Mouse (Mus musculus): ENCODE results near the gene Terf2. TPM values are rescaled to one million over a fixed set of nuclear protein-coding genes. Genes with fewer than 3 reads are reported as not detected.
"Not testable (repeated sequence)": the region's sequence is repeated elsewhere in the genome, so short reads cannot be mapped to it uniquely, and the experiment has no call there.

Terf2 gene
- total RNA-seq, 1 experiment from 2014 or later, result 54.0 TPM

DNA sequence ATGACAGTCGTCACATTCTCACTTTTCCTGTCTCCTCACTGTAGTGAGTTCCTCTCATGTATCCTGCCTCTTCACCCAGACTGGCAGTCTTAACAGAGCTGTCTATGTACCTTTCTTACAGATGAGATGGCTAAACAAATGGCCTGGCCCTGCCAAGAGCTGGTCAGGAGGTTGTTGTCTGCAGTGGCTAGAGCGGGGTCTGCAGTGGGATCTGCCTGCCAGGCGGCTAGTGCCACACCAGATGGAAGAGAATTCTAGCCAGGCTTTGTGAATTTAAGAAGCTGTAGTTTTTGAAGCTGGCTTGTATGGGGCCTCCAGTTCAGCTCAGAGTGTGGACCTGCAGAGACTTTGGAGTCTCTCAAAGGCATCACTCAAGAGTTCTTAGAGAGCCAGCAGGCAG is 60.7 kb downstream of the Terf2 start:
- no peak for ATAC-seq (replicated peaks in 1 of 2; ENCODE audit: insufficient read depth in 1 of 2, low FRiP score in 2 of 2, low TSS enrichment in 1 of 2, low read depth in 1 of 2, poor library complexity in 2 of 2, severe bottlenecking in 2 of 2)

GRCm38 (mm10) chr8:107033609-107034008 is 62.7 kb downstream of the Terf2 start:
- not testable (repeated sequence) for ATAC-seq (replicated peaks in 1 of 2; ENCODE audit: insufficient read depth in 1 of 2, low FRiP score in 2 of 2, low TSS enrichment in 1 of 2, low read depth in 1 of 2, poor library complexity in 2 of 2, severe bottlenecking in 2 of 2)

DNA sequence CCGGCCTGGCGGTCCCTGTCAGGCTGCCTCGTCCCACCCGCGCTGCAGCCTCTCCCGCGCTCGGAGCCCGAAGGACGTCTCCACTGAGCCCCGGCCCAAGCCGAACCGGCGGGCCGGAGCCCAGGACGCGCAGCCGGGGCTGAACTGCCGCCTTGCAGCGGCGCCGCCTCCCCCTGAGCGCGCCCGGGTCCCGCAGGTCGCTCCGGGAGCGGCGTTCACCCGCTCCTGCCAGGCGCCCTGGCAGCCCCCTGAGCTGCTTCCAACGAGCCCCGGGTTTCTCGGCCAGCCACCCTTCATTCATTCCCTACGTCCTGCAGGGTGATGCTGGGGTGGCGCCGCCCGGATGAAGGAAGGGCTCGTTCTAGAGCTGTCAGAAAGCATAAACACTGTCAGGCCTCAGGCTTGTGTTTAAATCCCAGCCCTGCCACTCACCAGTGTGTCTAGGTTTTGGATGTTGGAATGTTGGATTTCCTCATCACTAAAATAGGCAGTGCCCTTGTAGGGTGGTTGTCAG is 64.7 kb downstream of the Terf2 start:
- no peak; a peak in 1 of 4 replicates for ATAC-seq (replicated peaks in 1 of 2; ENCODE audit: insufficient read depth in 1 of 2, low FRiP score in 2 of 2, low TSS enrichment in 1 of 2, low read depth in 1 of 2, poor library complexity in 2 of 2, severe bottlenecking in 2 of 2)

DNA sequence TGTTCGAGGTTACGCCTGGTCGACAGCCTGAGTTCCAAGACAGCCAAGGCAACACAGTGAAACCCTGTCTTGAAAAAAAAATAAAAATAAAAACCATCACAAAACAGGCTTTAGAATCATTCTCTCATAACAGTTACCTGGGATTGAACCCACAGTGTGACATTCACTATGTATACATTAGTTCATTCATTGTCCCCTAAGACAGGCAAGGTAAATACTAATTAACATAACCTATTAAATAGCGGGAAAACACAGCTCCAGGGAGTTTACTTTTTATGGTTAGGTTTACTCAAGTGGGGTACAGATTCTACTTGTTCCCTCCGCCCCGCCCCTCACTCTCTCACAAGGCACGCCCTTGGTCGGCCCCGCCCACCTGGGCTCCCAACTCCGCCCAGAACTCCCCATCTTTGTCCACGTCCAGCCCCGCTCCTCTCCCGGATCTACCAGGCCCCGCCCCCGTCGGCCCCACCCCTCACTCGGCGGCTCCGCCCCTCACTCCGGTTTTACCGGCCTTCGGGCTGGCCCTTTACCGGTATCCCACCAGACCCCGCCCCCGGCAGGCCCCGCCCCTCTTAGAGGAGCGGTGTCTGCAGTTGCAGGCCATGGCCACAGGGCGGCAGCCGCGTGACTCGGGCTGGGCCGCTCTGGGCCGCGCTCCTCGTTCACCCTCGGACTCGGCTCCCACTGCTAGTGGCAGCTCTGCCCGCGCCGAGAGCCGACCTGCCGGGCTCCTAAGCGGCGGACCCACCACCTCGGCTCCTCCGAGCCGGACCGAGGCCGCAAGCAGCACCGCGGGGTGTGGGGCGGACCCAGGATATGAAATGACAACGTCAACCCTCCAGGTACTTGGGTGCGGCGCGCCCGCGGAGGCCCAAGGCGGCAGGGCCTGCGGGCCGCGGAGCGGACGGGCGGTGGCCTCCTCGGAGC is 65.4 kb downstream of the Terf2 start, which contains the start of gene Vps4a:
Vps4a (plus strand) TSS at position 573 of the 927 bp plus-strand sequence.
- ATAC-seq (replicated peaks in 1 of 2; ENCODE audit: insufficient read depth in 1 of 2, low FRiP score in 2 of 2, low TSS enrichment in 1 of 2, low read depth in 1 of 2, poor library complexity in 2 of 2, severe bottlenecking in 2 of 2), result peak; percentile 78 to 83

DNA sequence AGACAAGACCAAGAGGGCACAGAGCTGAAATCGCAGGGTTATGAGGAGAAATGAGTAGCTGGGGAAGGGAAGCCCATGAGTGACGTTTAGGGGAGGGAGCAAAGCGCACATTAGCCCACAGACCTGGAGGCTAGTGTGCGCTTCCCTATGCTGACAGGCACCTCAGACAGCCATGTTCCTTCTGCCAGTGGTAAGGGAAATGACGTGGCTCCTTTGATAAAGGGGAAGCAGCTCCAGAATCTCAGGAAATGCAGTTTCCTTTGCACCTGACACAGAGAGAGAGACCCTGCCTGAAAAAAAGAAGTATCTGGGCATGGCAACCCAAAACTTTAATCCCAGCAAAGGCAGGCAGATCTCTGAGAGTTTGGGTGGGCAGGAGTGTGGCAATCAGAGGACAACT is 66.3 kb downstream of the Terf2 start:
- ATAC-seq (replicated peaks in 1 of 2; ENCODE audit: insufficient read depth in 1 of 2, low FRiP score in 2 of 2, low TSS enrichment in 1 of 2, low read depth in 1 of 2, poor library complexity in 2 of 2, severe bottlenecking in 2 of 2), result peak; percentile 54 to 81

DNA sequence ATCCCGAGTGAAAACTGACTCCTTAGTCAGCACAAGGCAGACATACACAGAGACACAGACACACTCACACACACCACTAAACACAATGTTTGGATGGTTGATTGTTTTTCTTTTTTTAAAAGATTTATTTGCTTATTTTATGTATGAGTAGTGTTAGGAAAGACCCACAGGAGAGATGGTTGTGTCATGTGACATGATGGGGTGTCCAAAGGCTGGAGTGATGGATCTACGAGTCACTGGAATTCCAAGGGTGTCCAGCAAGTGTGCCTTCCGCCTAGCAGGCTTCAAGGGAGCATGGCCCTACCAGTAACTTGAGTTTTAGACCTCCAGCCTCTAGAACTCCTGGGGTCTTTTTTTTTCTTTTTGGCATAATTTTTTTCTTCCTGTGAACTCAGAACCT is 67.0 kb downstream of the Terf2 start:
- no peak for ATAC-seq (replicated peaks in 1 of 2; ENCODE audit: insufficient read depth in 1 of 2, low FRiP score in 2 of 2, low TSS enrichment in 1 of 2, low read depth in 1 of 2, poor library complexity in 2 of 2, severe bottlenecking in 2 of 2)

DNA sequence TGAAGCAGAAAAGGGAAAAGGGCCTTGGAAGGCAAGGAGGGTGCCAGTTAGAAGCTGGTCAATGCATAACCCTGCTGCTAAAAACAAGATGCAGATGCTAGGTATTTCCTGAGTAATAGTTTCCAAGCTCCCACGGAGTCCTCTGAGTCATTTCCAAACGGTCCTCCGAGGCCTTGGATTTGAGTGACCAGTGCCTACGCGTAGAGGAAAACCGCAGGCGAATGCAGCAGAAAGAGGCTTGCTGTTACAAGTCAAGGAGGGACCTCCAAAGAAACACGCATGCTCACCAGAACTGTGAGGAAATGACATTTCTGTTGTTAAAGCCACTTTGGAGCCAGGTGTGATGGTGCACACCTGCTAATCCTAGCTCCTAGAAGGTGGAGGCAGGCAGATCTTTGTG is 72.9 kb downstream of the Terf2 start:
- ATAC-seq (replicated peaks in 1 of 2; ENCODE audit: insufficient read depth in 1 of 2, low FRiP score in 2 of 2, low TSS enrichment in 1 of 2, low read depth in 1 of 2, poor library complexity in 2 of 2, severe bottlenecking in 2 of 2), result no peak

Other genes with a start within 250 kb of the Terf2 start
- gene Has3, start 226.3 kb downstream of the Terf2 start, total RNA-seq (2017), result not detected in 2 replicates
- gene Utp4, start 202.9 kb downstream of the Terf2 start, total RNA-seq (2017), result 30.8 and 37.9 TPM in 2 replicates
- 4.0 and 8.5 TPM in 2 replicates for gene Sntb2, start 160.8 kb downstream of the Terf2 start, total RNA-seq (2017)
- 40.3 and 47.9 TPM in 2 replicates for gene Vps4a, start 65.3 kb downstream of the Terf2 start, total RNA-seq (2017)
- 43.8 and 43.9 TPM in 2 replicates for gene Pdf, start 47.9 kb downstream of the Terf2 start, total RNA-seq (2017)
- gene Cog8, start 39.9 kb downstream of the Terf2 start, total RNA-seq (2017), result 15.0 and 20.8 TPM in 2 replicates
- 22.2 and 32.5 TPM in 2 replicates for gene Nip7, start 39.7 kb downstream of the Terf2 start, total RNA-seq (2017)
- gene Tmed6, start 30.9 kb downstream of the Terf2 start, total RNA-seq (2017), result not detected in 2 replicates
- 68.0 and 68.2 TPM in 2 replicates for gene Cyb5b, start 54.1 kb upstream of the Terf2 start, total RNA-seq (2017)
- 40.1 and 67.9 TPM in 2 replicates for gene Nfat5, start 196.9 kb upstream of the Terf2 start, total RNA-seq (2017)